Mouse (Mus musculus): ENCODE measurements at regions not wholly inside any gene's neighbourhood (a gene's known extent, or its start where the extent isn't known, plus 50 kb on each side); places are given as distances from the start of the nearest gene placed in this dataset.

GRCm38 (mm10) chr15:37124299-37124698, 116.7 kb upstream of the Zfp706 start:
- TF ChIP-seq CTCF (conservative IDR thresholded peaks at IDR 0.05 in 1 of 2, IDR thresholded peaks at IDR 0.05 in 1 of 2; ENCODE audit: low read depth in 2 of 2, low read length in 2 of 2) = no peak
- no peak for TF ChIP-seq JUN (IDR thresholded peaks at IDR 0.05; ENCODE audit: insufficient read depth, low read depth, low read length)
- no peak for TF ChIP-seq TCF12 (IDR thresholded peaks at IDR 0.05; ENCODE audit: low read depth, low read length)
- TF ChIP-seq ZC3H11A (IDR thresholded peaks at IDR 0.05; ENCODE audit: low read depth, low read length) = no peak
- TF ChIP-seq EP300 (IDR thresholded peaks at IDR 0.05; ENCODE audit: low read length) = no peak
- TF ChIP-seq POLR2A (IDR thresholded peaks at IDR 0.05; ENCODE audit: low read depth, low read length) = no peak
- no peak for TF ChIP-seq HCFC1 (IDR thresholded peaks at IDR 0.05; ENCODE audit: low read depth, low read length)
- TF ChIP-seq POLR2AphosphoS2 (IDR thresholded peaks at IDR 0.05; ENCODE audit: low read depth, low read length) = no peak
- no peak for TF ChIP-seq MXI1 (IDR thresholded peaks at IDR 0.05; ENCODE audit: low read depth, low read length)
- no peak for TF ChIP-seq CHD2 (IDR thresholded peaks at IDR 0.05; ENCODE audit: low read length)
